Mouse (Mus musculus) hindbrain, embryonic 13.5 days (tissue): ENCODE results near the gene Popdc3. TPM values are rescaled to one million over a fixed set of nuclear protein-coding genes. Genes with fewer than 3 reads are reported as not detected.
A peak's percentile ranks its signal among the peaks of the same experiment; 100 is the strongest.
"Not testable (repeated sequence)": the region's sequence is repeated elsewhere in the genome, so short reads cannot be mapped to it uniquely, and the experiment has no call there.

ENCODE experiments used
- ATAC-seq: fragments of 200-750 bp; cut with Nextera tagmentation; 2 replicates; pipeline ENCODE4 v1.8.0; 2017; ENCODE audit warnings: moderate TSS enrichment; ENCODE audit not compliant: low FRiP score
- H3K27ac ChIP-seq: fragments of 300-500 bp; sonication (generic); 2 replicates; pipeline ENCODE4 v1.5.1; 2015; ENCODE audit warnings: inconsistent platforms, mild to moderate bottlenecking, moderate library complexity
- H3K27me3 ChIP-seq: fragments of 300-500 bp; sonication (generic); 2 replicates; pipeline ENCODE4 v1.6.1; 2015; ENCODE audit warnings: mild to moderate bottlenecking, inconsistent platforms
- H3K36me3 ChIP-seq: fragments of 300-500 bp; sonication (generic); 2 replicates; pipeline ENCODE4 v1.6.1; 2015; ENCODE audit warnings: mild to moderate bottlenecking, inconsistent platforms
- H3K4me1 ChIP-seq: fragments of 300-500 bp; sonication (generic); replicated peaks from 2 replicates; pipeline ENCODE4 v1.6.1; 2015; ENCODE audit warnings: inconsistent platforms
- H3K4me2 ChIP-seq: fragments of 300-500 bp; sonication (generic); 2 replicates; pipeline ENCODE4 v1.6.1; 2015; ENCODE audit warnings: inconsistent platforms, mild to moderate bottlenecking, moderate library complexity
- H3K4me3 ChIP-seq: fragments of 300-500 bp; sonication (generic); 2 replicates; pipeline ENCODE4 v1.5.1; 2015; ENCODE audit warnings: mild to moderate bottlenecking, inconsistent platforms
- H3K9ac ChIP-seq: fragments of 300-500 bp; sonication (generic); 2 replicates; pipeline ENCODE4 v1.6.1; 2015; ENCODE audit warnings: mild to moderate bottlenecking, inconsistent platforms
- H3K9me3 ChIP-seq: fragments of 300-500 bp; sonication (generic); 2 replicates; pipeline ENCODE4 v1.6.1; 2016; ENCODE audit warnings: inconsistent platforms
- WGBS: fragments of 180-500 bp; shearing (Covaris S2); methylation state at CpG from one replicate; pipeline ENCODE4 v1.1.7; 2015; 5-methylcytosine and 5-hydroxymethylcytosine counted together
- polyA plus RNA-seq: library from polyadenylated mRNA; unstranded; fragments of >200 nt; fragmentation: Nextera tagmentation; extraction: Ambion mirVana; gene quantifications from 2 replicates; pipeline ENCODE4 v1.2.1, GENCODE M21; 2015

Popdc3 gene
- polyA plus RNA-seq, 1 experiment from 2014 or later, result 2.4 TPM

DNA sequence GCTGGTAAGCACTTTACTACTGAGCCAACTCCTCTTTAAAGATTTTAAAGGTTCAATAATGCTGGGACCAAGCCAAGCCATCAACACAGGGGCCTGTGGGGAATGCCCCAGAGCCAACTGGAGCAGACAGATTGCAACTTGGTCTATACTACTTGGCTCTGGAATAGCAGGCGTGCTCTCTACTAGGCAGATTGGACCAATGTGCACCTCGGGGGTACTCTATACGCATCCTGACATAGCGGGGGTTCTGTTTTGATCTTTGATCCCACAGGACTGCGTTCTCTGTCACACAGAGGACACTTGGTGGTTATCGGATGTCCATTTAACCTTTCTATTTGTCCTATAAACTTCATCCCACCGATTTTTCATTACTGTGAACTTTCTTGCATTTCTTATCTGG lies 157.0 kb downstream of the Popdc3 start:
- Histone ChIP-seq H3K9me3 (no peaks in the 10 kb centered on the region), H3K36me3 (no peaks in the 10 kb centered on the region), H3K9ac (no peak overlapping the region), H3K27ac (no peak overlapping the region), H3K4me2 (peak overlapping the region; percentile 86), H3K27me3 (peaks cover 30% of the 10 kb centered on the region), H3K4me3 (peak overlapping the region; percentile 74), H3K4me1 (no peaks in the 10 kb centered on the region)
- WGBS, result 33% methylated on average over 7 of the region's 7 CpGs
- ATAC-seq, result peak; percentile 29; the same call in 1 of the 2 replicates

DNA sequence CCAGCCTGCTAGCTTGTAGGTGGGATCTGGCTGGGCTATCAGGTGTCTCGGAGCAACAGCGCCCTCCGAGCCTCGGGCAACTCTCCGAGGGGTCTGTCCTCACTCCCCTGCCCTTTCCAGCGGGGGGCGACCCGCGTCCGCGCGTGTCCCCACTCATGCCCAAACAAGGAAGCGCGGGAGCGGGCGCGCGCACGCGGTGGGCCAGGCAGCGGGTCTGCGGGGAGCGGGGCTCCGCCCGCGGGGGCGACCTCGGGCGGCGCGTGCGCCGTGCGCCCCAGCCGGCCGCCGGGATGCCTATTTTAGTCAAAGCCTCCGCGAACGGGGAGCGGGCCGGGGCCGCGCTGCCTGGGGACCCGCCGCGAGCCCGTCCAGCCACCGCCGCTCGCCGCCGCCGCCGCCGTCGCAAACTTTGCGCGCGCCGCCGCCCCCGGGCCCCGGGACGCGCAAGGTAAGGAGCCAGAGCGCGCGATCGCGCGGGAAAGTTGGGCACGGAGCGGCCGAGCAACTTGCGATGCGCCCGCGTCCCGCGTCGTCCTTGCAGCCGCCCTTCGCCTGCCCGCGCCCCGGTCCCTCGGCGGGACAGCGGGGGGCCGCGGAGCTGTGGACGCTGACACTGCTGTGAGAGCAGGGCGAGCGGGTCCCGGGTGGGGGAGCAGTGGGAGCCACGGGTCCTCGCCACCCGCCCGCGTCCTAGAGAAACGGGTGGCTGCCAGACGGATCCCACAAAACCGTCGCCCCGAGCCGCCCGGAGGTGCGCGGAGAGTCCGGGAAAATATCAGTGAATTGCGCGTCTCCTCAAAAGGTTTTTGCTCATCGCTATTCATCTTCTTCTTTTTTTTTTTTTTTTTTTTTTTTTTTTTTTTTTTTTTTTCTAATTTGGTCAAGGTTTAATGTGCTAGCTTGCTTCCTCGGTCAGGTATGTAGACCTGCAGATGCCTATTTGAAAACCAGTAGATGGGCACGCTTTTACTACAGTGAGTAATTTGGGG lies 157.8 kb downstream of the Popdc3 start, which contains the start of gene Bves:
Gene Bves (plus strand): TSS at position 339 of the 989 bp plus-strand sequence.
- Histone ChIP-seq H3K4me1 (no peaks in the 10 kb centered on the region), H3K9me3 (no peaks in the 10 kb centered on the region), H3K9ac (peak within 1 kb of the TSS; percentile 76), H3K4me3 (peak within 1 kb of the TSS; percentile 74), H3K27ac (no peak within 1 kb of the TSS), H3K36me3 (no peaks in the 10 kb centered on the region), H3K27me3 (peaks cover 30% of the 10 kb centered on the region), H3K4me2 (peak within 1 kb of the TSS; percentile 86)
- ATAC-seq, result peak; percentile 77
- WGBS, result under 1% methylated on average over 105 of the region's 116 CpGs

DNA sequence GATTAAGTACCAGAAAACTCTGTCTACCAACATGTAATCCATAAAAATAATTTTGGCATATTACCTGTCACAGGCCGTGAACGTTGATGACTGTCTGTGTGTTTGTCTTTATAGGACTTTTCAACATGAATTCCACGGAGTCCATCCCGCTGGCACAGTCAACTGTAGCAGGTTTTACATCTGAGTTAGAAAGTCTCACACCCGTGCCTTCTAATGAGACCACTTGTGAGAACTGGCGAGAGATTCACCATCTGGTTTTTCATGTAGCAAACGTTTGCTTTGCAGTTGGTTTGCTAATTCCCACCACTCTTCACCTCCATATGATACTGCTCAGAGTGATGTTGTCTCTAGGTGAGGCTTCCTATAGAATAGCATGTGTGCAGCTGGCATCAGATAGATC lies 161.2 kb downstream of the Popdc3 start:
- no peak overlapping the region for H3K4me3 ChIP-seq
- ATAC-seq, result no peak
- H3K27ac ChIP-seq, result no peak overlapping the region
- no peaks in the 10 kb centered on the region for H3K4me1 ChIP-seq
- H3K9ac ChIP-seq, result no peak overlapping the region
- H3K9me3 ChIP-seq, result no peaks in the 10 kb centered on the region
- H3K27me3 ChIP-seq, result peaks cover 20% of the 10 kb centered on the region
- H3K4me2 ChIP-seq, result no peak overlapping the region
- 75% methylated on average over 7 of the region's 7 CpGs for WGBS
- H3K36me3 ChIP-seq, result no peaks in the 10 kb centered on the region

DNA sequence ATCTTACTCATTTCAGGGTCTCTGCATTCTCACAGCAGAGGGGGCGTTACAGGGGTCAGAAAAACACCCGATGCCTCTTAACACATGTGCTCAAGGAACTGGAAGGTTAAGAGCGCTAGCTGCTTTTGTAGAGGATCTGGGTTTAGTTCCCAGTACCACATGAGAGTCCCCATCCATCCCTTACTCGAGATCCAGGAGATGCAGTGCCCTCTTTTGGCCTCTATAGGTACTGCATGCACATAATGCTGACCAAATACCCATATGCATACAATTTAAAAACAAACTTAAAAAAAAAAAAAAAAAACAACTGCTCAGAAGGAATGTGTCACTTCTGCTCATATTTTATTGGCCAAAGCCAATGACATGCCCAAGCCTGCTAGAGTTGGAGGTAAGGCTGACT lies 166.5 kb downstream of the Popdc3 start:
- Histone ChIP-seq H3K27ac (no peak overlapping the region), H3K27me3 (no peaks in the 10 kb centered on the region), H3K9ac (no peak overlapping the region), H3K4me1 (no peaks in the 10 kb centered on the region), H3K4me2 (no peak overlapping the region), H3K36me3 (no peaks in the 10 kb centered on the region), H3K4me3 (no peak overlapping the region), H3K9me3 (no peaks in the 10 kb centered on the region)
- WGBS, result 87% methylated on average over 4 of the region's 4 CpGs
- no peak for ATAC-seq

DNA sequence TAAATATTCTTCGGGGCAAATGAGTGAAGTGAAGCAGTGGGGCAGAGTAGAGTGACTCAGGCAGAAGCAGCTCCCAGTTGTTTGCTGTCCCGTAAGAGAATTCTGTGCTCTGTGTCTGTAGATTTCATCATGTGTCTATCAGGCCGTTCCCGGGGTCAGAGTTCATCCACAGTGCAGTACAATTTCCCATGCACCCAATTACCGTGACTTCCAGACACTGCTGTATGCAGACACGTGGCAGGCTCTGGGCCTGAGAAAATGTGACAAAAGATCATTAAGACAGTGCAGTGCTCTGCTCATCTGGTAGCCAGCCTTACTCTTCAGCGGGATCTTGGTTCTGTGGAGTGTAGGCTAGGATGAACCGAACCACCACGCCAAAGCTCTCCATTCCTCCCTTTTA lies 167.3 kb downstream of the Popdc3 start:
- Histone ChIP-seq H3K36me3 (no peaks in the 10 kb centered on the region), H3K4me2 (no peak overlapping the region), H3K27me3 (no peaks in the 10 kb centered on the region), H3K9me3 (no peaks in the 10 kb centered on the region), H3K27ac (no peak overlapping the region), H3K4me1 (no peaks in the 10 kb centered on the region), H3K4me3 (no peak overlapping the region), H3K9ac (no peak overlapping the region)
- 72% methylated on average over 9 of the region's 9 CpGs for WGBS
- no peak for ATAC-seq

DNA sequence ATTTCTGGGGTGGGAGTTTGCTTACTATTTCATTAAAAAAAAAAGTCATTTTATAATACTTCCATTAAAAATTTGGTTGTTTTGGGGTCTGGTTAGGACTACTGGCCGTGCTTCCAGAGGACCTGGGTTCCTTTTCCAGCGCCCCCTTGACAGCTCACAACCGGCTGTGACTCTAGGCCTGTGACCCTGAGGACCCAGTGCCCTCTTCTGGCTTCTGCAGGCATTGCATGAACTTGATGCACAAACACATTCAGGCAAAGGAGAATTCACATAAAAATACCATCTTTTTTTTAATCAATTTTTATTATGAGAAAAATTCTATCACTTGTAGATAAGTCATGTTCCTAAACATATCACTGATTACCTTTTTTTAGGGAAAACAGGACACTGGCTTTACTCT lies 170.2 kb downstream of the Popdc3 start:
- not testable (repeated sequence) for H3K4me3 ChIP-seq, H3K9me3 ChIP-seq, H3K9ac ChIP-seq, H3K4me2 ChIP-seq, H3K36me3 ChIP-seq, H3K27me3 ChIP-seq, H3K4me1 ChIP-seq, H3K27ac ChIP-seq, ATAC-seq
- 79% methylated on average over 3 of the region's 3 CpGs for WGBS

DNA sequence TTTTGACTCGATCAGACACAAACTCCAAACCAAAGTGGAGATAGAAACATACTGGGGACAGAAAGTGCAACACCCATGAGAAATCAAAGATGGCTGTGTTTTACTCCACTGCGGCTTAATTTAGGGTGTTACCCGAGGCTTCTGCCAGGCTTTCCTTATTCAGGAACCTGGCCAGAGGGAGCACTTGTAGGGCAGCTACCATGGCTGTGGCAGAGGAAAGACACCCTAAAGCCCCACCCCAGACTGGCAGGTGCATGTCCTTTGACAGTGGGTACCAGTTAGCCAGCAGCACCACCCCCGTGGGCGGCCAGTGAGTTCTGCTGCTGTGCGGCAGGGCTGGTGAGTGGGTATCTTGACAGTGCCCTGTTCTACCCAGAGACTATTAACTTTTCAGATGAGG lies 178.2 kb downstream of the Popdc3 start:
- Histone ChIP-seq H3K9ac (no peak overlapping the region), H3K36me3 (no peaks in the 10 kb centered on the region)
- WGBS, result 94% methylated on average over 6 of the region's 6 CpGs

DNA sequence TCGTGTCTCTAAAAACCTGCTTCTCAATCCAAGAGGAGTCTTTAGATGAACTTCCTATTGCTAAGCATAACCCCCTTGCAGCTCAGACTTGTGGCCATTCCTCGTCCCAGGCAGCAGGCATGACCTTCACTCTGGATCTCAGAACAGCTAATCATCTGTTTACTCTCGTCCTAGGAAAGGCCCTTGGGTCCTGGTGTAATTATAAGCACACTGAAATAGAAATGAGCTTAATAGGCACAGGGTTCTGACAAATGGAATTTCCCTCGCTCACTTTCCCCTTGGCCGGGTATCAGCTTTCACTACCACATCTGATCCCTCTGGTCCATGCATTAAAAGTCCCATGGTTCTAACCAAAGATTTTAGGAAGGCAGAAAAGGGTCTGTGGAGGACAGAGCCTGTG lies 185.5 kb downstream of the Popdc3 start:
- Histone ChIP-seq H3K27ac (no peak overlapping the region), H3K9ac (no peak overlapping the region), H3K4me1 (peaks cover 7% of the 10 kb centered on the region; the same call in 1 of the 2 replicates), H3K4me2 (no peak overlapping the region), H3K27me3 (no peaks in the 10 kb centered on the region), H3K36me3 (no peaks in the 10 kb centered on the region), H3K4me3 (no peak overlapping the region), H3K9me3 (no peaks in the 10 kb centered on the region)
- WGBS, result 50% methylated on average over 5 of the region's 5 CpGs
- ATAC-seq, result no peak

More for the DNA sequence above, 178.2 kb downstream of the Popdc3 start:
- Histone ChIP-seq H3K4me2 (no peak overlapping the region), H3K4me3 (no peak overlapping the region), H3K27ac (no peak overlapping the region), H3K9me3 (no peaks in the 10 kb centered on the region), H3K27me3 (no peaks in the 10 kb centered on the region), H3K4me1 (no peaks in the 10 kb centered on the region)
- no peak for ATAC-seq

DNA sequence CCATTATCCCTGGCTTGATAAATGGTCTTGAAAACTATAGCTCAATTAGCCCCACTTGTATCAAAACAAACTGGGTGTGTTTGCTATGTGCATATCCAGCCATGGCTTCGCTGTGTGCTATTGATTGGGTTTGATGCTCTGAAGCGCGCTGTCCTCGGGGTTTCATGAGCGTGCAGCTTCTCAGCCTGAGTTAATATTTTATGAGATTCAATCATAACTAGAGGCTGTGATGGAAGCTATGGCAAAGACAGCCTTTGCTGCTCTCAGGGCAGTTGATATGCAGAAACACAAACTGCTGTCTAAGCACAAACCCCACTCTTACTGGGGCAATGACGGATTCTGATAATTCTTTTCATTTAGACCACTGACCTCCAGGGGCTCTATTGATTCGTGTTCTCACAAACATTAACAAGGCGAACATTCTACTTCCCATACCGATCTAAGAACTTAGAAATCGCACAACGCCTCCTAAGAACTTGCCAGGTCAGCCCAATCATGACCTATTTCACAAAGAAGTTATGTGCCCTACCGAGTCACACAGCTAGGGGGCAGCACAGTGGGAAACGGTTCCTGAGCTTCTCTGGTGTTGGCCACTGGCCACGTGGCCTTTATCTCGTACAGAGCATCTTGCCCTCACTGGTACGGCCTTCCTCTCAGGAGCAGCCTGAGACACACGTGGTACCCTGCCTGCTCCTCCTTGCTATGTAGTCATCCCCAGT lies 189.2 kb downstream of the Popdc3 start:
- Histone ChIP-seq H3K4me1 (peaks cover 7% of the 10 kb centered on the region; the same call in 1 of the 2 replicates), H3K9me3 (no peaks in the 10 kb centered on the region), H3K4me3 (no peak overlapping the region), H3K27ac (no peak overlapping the region), H3K4me2 (no peak overlapping the region), H3K9ac (no peak overlapping the region), H3K27me3 (no peaks in the 10 kb centered on the region), H3K36me3 (no peaks in the 10 kb centered on the region)
- ATAC-seq, result peak; percentile 29; the same call in 1 of the 2 replicates
- WGBS, result 80% methylated on average over 17 of the region's 17 CpGs

Other genes starting within 250 kb of the Popdc3 start
- 24.8 and 25.2 TPM in 2 replicates for gene Prep, start 110.9 kb upstream of the Popdc3 start, polyA plus RNA-seq
- 2.0 and 2.2 TPM in 2 replicates for gene Bves, start 157.7 kb downstream of the Popdc3 start, polyA plus RNA-seq